Mouse (Mus musculus): ENCODE data around the gene Zfp953. TPM values are rescaled to one million over a fixed set of nuclear protein-coding genes. Genes with fewer than 3 reads are reported as not detected.
"Not testable (repeated sequence)": the region's sequence is repeated elsewhere in the genome, so short reads cannot be mapped to it uniquely, and the experiment has no call there.

Gene Zfp953
- 1 to 10 TPM in 1 of 2 experiments, under 1 TPM in 1; 0.81 to 1.0 TPM for total RNA-seq (2021)
- long read RNA-seq: 0 reads

DNA sequence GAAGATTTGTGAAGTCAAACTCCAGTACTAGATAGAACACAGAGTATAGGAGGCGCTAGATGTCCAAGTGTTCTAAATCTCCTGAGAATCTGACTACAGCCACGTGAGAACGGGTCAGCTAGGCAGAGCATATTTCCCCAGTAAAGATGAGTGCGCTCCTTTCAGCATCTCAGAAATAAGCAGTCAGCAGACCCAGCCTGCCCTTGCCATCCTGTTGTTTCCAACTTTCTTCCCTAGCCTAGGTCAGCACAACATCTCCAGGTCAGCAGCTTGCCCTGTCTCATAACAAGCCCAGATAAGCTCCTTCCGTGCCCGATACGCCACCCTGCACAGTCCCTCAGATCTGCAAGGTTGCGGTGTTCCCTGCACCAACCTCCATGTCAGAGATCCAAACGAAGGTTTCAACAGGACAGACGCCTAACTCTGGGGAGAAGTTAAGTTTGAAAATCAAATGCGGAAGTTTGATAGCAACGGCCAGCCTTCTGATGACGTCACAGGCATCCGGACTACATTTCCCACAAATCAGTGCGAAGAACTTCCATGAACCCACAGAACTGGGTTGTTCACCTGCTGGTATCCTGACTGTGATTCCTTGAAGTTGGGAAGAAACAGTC is at the start of gene Zfp953, which contains the start of gene Gm28044:
Zfp953 (minus strand) TSS at position 475 of the 614 bp plus-strand sequence.
Gm28044 (minus strand) TSS at position 406 of the 614 bp plus-strand sequence.
- DNase-seq (ENCODE audit: low spot score in 2 of 2): peak; percentile 85 to 95

DNA sequence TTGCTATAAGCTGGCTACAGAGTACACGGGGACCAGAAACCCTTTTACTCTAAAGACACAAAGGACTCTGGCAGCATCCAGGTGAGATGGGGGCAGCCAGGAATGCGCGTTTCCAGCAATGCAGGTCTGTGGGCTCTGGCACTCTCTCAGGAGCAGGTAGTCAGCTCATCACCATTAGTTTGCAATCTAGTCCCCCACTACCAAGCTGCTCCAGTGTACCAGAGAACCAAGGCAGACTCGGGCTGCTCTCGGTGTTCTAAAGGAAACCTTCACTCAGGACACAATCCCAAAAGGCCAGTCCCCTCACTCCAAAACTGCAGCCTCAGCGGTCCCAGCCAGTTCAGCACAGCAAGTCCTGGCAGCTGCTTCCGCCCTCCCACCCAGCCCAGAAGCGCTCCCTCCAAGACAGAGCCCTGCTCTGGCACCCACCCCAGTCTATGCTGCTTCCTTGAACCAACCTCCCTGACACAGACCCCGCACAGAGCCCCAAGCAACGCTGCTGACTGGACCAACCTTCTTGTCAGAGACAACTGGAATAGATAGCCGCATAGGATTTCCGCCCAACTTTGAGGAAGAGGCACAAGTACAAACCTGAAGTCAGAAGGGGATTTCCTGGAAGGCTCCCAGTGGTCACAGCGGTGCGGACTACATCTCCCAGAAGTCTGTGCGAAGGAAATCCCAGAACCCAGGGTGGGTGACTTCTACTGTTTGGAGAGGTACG is 38.9 kb upstream of the Zfp953 start, which contains the start of gene Zfp429:
Zfp429 (minus strand) TSS at position 637 of the 721 bp plus-strand sequence.
- DNase-seq (ENCODE audit: low spot score in 2 of 2): peak; percentile 52 to 73

DNA sequence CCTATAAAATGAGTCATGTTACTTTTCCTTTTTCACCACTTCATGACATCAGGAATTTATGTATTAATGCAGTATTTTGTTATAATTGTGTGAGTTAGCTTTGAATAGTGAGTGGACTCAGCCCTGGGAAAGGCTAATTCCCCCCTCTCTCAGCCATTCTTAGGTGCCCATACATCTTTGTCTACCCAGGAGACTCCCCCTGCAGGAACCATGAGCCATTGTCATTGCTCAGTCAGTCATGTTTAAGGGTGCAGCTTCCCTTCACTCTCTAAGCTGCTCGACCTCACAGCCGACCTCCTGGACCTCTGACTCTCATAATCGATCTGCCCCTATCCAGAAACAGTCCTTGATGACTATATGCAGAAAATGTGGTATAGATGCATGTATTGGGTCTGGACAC is 15.8 kb upstream of the Zfp953 start:
- not testable (repeated sequence) for DNase-seq (ENCODE audit: low spot score in 2 of 2)

DNA sequence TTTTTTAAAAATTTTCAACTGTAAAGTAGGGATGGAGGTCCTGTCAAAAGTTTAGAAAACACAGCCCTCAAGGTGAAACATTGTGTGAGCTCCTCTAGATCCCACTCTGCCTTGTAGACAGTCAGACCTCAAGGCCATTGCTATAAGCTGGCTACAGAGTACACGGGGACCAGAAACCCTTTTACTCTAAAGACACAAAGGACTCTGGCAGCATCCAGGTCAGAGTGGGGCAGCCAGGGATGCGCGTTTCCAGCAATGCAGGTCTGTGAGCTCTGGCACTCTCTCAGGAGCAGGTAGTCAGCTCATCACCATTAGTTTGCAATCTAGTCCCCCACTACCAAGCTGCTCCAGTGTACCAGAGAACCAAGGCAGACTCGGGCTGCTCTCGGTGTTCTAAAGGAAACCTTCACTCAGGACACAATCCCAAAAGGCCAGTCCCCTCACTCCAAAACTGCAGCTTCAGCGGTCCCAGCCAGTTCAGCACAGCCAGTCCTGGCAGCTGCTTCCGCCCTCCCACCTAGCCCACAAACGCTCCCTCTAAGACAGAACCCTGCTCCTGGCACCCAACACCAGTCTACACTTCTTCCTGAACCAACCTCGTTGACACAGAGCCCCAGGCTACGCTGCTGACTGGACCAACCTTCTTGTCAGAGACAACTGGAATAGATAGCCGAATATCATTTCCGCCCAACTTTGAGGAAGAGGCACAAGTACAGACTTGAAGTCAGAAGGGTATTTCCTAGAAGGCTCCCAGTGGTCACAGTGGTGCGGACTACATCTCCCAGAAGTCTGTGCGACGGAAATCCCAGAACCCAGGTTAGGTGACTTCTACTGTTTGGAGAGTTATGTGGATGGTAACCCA is 14.9 kb upstream of the Zfp953 start, which contains the start of the genes Gm28041 and Zfp456:
Gm28041 (minus strand) TSS at position 684 of the 862 bp plus-strand sequence.
Zfp456 (minus strand) TSS at position 761 of the 862 bp plus-strand sequence.
- DNase-seq (ENCODE audit: low spot score in 2 of 2): peak; percentile 51 to 67

DNA sequence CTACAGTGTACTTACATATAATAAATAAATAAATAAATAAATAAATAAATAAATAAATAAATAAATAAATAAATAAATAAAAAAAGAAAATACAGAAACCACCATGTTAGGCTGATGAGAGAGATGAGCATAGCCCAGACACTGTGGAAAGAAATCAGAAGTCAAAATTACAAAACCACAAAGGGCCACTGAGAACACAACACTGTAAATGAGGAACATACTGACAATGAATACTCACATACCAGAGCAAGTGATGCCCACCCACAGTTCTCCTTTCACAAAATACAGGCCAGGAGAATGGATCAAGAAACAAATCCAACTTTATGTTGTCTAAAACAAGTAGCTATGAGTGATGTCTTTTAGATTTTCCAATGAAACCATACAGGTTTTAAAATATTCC is 8.6 kb downstream of the Zfp953 start:
- DNase-seq (ENCODE audit: low spot score in 2 of 2): no peak

DNA sequence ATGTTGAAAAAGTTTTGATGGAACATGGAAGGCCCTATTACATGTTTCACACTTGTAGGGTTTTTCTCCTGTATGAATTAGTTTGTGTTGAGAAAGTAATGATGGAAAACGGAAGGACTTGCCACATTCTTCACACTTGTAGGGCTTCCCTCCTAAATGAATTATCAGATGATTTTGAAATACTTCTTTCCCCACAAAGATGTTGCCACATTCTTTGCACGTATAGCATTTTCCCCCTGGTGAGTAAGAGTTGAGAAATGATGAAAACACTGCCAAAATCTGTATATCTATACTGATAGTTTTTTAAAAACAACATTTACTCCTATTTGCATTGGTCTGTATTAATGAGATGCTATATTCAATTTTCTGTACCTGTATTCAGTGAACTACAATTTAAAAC is 17.0 kb downstream of the Zfp953 start:
- DNase-seq (ENCODE audit: low spot score in 2 of 2): no peak

DNA sequence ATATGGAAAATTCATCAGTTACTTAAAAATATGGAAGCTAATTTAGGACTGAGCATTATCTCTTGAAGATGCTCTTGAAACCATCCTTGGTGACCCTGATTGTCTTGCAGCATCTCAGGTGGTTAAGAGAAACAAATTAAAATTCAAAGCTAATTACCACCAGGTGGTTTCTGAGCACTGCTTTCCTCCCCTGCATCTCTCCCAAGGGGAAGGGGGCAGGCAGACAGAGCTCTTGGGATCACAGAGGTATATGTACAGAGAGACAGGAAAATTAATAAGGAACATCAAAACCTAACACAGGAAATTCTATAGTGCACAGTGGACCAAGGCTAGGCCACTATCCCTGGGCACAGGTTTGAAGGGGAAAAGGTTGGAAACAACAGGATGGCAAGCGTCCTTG is 27.5 kb downstream of the Zfp953 start:
- no peak for DNase-seq (ENCODE audit: low spot score in 2 of 2)

DNA sequence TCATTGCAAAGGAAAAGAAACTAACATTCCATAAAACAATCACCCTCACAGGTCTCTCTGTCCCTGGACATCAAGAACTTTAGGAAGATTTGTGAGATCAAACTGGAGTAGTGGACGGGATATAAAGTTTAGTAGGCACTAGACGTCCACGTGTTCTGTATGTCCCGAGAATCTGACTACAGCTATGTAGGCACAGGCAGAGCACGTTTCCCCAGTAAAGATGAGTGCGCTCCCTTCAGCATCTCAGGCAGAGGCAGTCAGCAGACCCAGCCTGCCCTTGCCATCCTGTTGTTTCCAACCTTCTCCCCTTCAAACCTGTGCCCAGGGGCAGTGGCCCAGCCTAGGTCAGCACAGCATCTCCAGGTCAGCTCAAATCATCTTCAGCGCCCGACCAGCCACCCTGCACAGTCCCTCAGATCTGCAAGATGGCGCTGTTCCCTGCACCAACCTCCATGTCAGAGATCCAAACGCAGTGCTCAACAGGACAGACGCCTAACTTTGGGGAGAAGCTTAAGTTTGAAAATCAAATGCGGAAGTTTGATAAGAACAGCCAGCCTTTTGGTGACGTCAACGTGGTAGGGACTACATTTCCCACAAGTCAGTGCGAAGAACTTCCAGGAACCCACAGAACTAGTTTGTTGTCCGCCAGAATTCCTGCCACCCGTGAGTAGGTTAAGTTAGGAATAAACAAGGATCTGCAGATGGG is 28.2 kb downstream of the Zfp953 start, which contains the start of gene Zfp595:
Zfp595 (minus strand) TSS at position 552 of the 706 bp plus-strand sequence.
- peak; percentile 69 to 92 for DNase-seq (ENCODE audit: low spot score in 2 of 2)

DNA sequence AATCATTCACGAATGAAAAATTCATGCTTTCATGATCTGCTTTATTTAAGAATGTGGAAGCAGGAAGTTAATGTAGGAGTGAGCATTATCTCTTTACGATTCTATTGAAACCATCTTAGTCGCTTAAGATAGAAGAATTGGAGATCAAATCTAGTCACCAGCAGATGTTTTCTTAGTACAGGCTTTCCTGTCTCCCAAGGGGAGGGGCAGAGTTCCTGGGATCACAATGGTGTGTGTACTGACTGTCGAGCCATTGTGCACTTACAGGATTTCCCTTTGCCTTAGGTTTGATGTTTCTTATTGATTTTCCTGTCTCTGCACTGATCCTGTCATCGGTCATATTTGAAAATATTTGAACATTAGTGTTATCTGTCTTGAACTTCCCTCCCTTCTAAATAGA is 53.7 kb downstream of the Zfp953 start:
- no peak for DNase-seq (ENCODE audit: low spot score in 2 of 2)

DNA sequence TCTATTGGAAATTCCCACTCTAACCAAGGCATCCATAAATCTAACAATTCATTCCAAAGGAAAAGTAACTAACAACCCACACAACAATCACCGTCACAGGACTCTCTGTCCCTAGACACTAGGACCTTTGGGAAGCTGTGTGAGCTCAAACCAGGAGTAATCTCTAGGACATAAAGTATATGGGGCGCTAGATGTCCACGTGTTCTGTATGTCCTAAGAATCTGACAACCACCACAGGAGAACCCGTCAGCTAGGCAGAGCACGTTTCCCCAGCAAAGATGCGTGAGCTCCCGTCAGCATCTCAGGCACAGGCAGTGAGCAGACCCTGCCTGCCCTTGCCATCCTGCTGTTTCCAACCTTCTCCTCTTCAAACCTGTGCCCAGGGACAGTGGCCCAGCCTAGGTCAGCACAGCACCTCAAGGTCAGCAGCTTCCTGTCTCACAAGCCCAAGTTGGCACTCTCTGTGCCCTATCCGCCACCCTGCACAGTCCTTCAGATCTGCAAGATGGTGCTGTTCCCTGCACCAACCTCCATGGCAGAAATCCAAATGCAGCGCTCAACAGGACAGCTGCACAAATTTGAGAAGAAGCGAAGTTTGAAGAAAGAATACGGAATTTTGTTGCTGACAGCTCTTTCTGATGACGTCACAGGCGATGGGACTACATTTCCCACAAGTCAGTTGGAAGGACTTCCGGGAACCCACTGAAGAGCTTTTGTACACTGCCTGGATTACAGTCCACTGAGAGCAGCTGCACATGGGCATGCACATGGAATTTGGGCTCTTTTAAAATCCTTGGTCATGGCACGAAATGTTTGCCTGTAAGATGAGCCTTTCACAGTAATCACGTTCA is 54.4 kb downstream of the Zfp953 start, which contains the start of gene Zfp457:
Zfp457 (minus strand) TSS at position 664 of the 851 bp plus-strand sequence.
- DNase-seq (ENCODE audit: low spot score in 2 of 2): peak; percentile 87 to 98

Other genes starting within 250 kb of the Zfp953 start
- gene Rslcan18, start 244.3 kb downstream of the Zfp953 start, total RNA-seq (2021): under 1 TPM; 0.58 to 0.74 TPM
- 10 to 100 TPM in 1 of 2 experiments, 1 to 10 TPM in 1; 9.9 to 13.7 TPM for gene Zfp759, start 238.9 kb downstream of the Zfp953 start, total RNA-seq (2021)
- 1 to 10 TPM; 5.6 to 6.6 TPM for gene Rsl1, start 187.4 kb downstream of the Zfp953 start, total RNA-seq (2021)
- gene Zfp455, start 166.1 kb downstream of the Zfp953 start, total RNA-seq (2021): 1 to 10 TPM; 3.0 to 3.5 TPM
- 10 to 100 TPM; 19.7 to 20.7 TPM for gene Zfp458, start 82.1 kb downstream of the Zfp953 start, total RNA-seq (2021)
- gene Zfp457, start 54.1 kb downstream of the Zfp953 start, total RNA-seq (2021): 1 to 10 TPM; 4.6 to 5.5 TPM
- gene Zfp595, start 28.0 kb downstream of the Zfp953 start, total RNA-seq (2021): 1 to 10 TPM; 3.7 to 4.1 TPM
- gene Gm28044, start 69 bp downstream of the Zfp953 start, total RNA-seq (2021): under 1 TPM in 1 of 2 experiments, not detected in 1; 0.82 TPM
- gene Gm28041, start 15.1 kb upstream of the Zfp953 start, total RNA-seq (2021): 1 to 10 TPM in 1 of 2 experiments, under 1 TPM in 1; 0.84 to 1.2 TPM
- under 1 TPM; 0.62 to 0.89 TPM for gene Zfp456, start 15.2 kb upstream of the Zfp953 start, total RNA-seq (2021)
- gene Zfp429, start 39.2 kb upstream of the Zfp953 start, total RNA-seq (2021): 1 to 10 TPM; 2.2 to 4.7 TPM
- gene Zfp459, start 60.8 kb upstream of the Zfp953 start, total RNA-seq (2021): 1 to 10 TPM; 1.4 to 2.8 TPM
- gene Zfp874a, start 91.0 kb upstream of the Zfp953 start, total RNA-seq (2021): 10 to 100 TPM; 13.2 to 14.5 TPM
- gene Zfp874b, start 123.7 kb upstream of the Zfp953 start, total RNA-seq (2021): 10 to 100 TPM; 14.8 to 19.0 TPM
- 1 to 10 TPM; 8.6 to 9.9 TPM for gene Zfp58, start 139.9 kb upstream of the Zfp953 start, total RNA-seq (2021)
- gene Gm26965, start 165.5 kb upstream of the Zfp953 start, total RNA-seq (2021): under 1 TPM in 1 of 2 experiments, not detected in 1; 0.81 TPM
- gene Zfp87, start 165.6 kb upstream of the Zfp953 start, total RNA-seq (2021): 10 to 100 TPM; 18.7 to 20.7 TPM
- 10 to 100 TPM in 1 of 2 experiments, 1 to 10 TPM in 1; 9.5 to 11.0 TPM for gene Zfp748, start 193.2 kb upstream of the Zfp953 start, total RNA-seq (2021)
- gene Zfp729b, start 249.1 kb upstream of the Zfp953 start, total RNA-seq (2021): 1 to 10 TPM; 7.7 to 8.1 TPM